Mouse (Mus musculus): ENCODE results near the gene Ppp4r2.

Gene Ppp4r2

GRCm38 (mm10) chr6:100811731-100812130 lies 21.7 kb upstream of the Ppp4r2 start:
- peak; percentile 56 for DNase-seq (ENCODE audit: low read depth, low spot score)
- no peaks in the 10 kb centered on the region for H3K36me3 ChIP-seq (ENCODE audit: control insufficient read depth, insufficient read depth, low read length, poor library complexity, severe bottlenecking)
- H3K27me3 ChIP-seq (ENCODE audit: control insufficient read depth, insufficient read depth, low read length, poor library complexity, severe bottlenecking): no peaks in the 10 kb centered on the region

- Histone ChIP-seq H3K36me3 (ENCODE audit: control insufficient read depth, insufficient read depth, low read length, poor library complexity, severe bottlenecking) (no peaks in the 10 kb centered on the region), H3K27me3 (ENCODE audit: control insufficient read depth, insufficient read depth, low read length, poor library complexity, severe bottlenecking) (no peaks in the 10 kb centered on the region)
- no peak for DNase-seq (ENCODE audit: low read depth, low spot score)
These were observed 12.1 kb upstream of the Ppp4r2 start for GRCm38 (mm10) chr6:100821367-100821766.

GRCm38 (mm10) chr6:100823356-100823755 lies 10.1 kb upstream of the Ppp4r2 start:
- DNase-seq (ENCODE audit: low read depth, low spot score): no peak
- no peaks in the 10 kb centered on the region for H3K36me3 ChIP-seq (ENCODE audit: control insufficient read depth, insufficient read depth, low read length, poor library complexity, severe bottlenecking)
- H3K27me3 ChIP-seq (ENCODE audit: control insufficient read depth, insufficient read depth, low read length, poor library complexity, severe bottlenecking): no peaks in the 10 kb centered on the region

GRCm38 (mm10) chr6:100824381-100824965 lies 8.9 kb upstream of the Ppp4r2 start:
- Histone ChIP-seq H3K36me3 (ENCODE audit: control insufficient read depth, insufficient read depth, low read length, poor library complexity, severe bottlenecking) (no peaks in the 10 kb centered on the region), H3K27me3 (ENCODE audit: control insufficient read depth, insufficient read depth, low read length, poor library complexity, severe bottlenecking) (no peaks in the 10 kb centered on the region)
- no peak for DNase-seq (ENCODE audit: low read depth, low spot score)

- H3K36me3 ChIP-seq (ENCODE audit: control insufficient read depth, insufficient read depth, low read length, poor library complexity, severe bottlenecking): no peaks in the 10 kb centered on the region
- no peaks in the 10 kb centered on the region for H3K27me3 ChIP-seq (ENCODE audit: control insufficient read depth, insufficient read depth, low read length, poor library complexity, severe bottlenecking)
- no peak for DNase-seq (ENCODE audit: low read depth, low spot score)
These were observed 7.4 kb upstream of the Ppp4r2 start for GRCm38 (mm10) chr6:100826046-100826445.

- no peaks in the 10 kb centered on the region for H3K36me3 ChIP-seq (ENCODE audit: control insufficient read depth, insufficient read depth, low read length, poor library complexity, severe bottlenecking)
- H3K27me3 ChIP-seq (ENCODE audit: control insufficient read depth, insufficient read depth, low read length, poor library complexity, severe bottlenecking): no peaks in the 10 kb centered on the region
- peak; percentile 61 for DNase-seq (ENCODE audit: low read depth, low spot score)
These were observed 4.9 kb upstream of the Ppp4r2 start for GRCm38 (mm10) chr6:100828565-100828964.

- DNase-seq (ENCODE audit: low read depth, low spot score): no peak
- no peaks in the 10 kb centered on the region for H3K36me3 ChIP-seq (ENCODE audit: control insufficient read depth, insufficient read depth, low read length, poor library complexity, severe bottlenecking)
- H3K27me3 ChIP-seq (ENCODE audit: control insufficient read depth, insufficient read depth, low read length, poor library complexity, severe bottlenecking): no peaks in the 10 kb centered on the region
These were observed 3.7 kb upstream of the Ppp4r2 start for GRCm38 (mm10) chr6:100829770-100830169.

GRCm38 (mm10) chr6:100831188-100831587 lies 2.2 kb upstream of the Ppp4r2 start:
- Histone ChIP-seq H3K36me3 (ENCODE audit: control insufficient read depth, insufficient read depth, low read length, poor library complexity, severe bottlenecking) (0 out of 2 replicates have a peak, but pooled peaks cover 4% of the 10 kb centered on the region), H3K27me3 (ENCODE audit: control insufficient read depth, insufficient read depth, low read length, poor library complexity, severe bottlenecking) (no peaks in the 10 kb centered on the region)
- DNase-seq (ENCODE audit: low read depth, low spot score): no peak

- DNase-seq (ENCODE audit: low read depth, low spot score): no peak
- Histone ChIP-seq H3K27me3 (ENCODE audit: control insufficient read depth, insufficient read depth, low read length, poor library complexity, severe bottlenecking) (no peaks in the 10 kb centered on the region), H3K36me3 (ENCODE audit: control insufficient read depth, insufficient read depth, low read length, poor library complexity, severe bottlenecking) (peaks cover 6% of the 10 kb centered on the region; the same call in 1 of the 2 replicates)
These were observed 1.7 kb upstream of the Ppp4r2 start for GRCm38 (mm10) chr6:100831751-100832150.

GRCm38 (mm10) chr6:100833811-100834481 lies 524 bp downstream of the Ppp4r2 start:
- Histone ChIP-seq H3K27me3 (ENCODE audit: control insufficient read depth, insufficient read depth, low read length, poor library complexity, severe bottlenecking) (no peaks in the 10 kb centered on the region), H3K36me3 (ENCODE audit: control insufficient read depth, insufficient read depth, low read length, poor library complexity, severe bottlenecking) (peaks cover 8% of the 10 kb centered on the region; the same call in 1 of the 2 replicates)
- DNase-seq (ENCODE audit: low read depth, low spot score): peak; percentile 61

GRCm38 (mm10) chr6:100834489-100835160 lies 1.2 kb downstream of the Ppp4r2 start:
- DNase-seq (ENCODE audit: low read depth, low spot score): no peak

GRCm38 (mm10) chr6:100845058-100845457 lies 11.6 kb downstream of the Ppp4r2 start:
- no peaks in the 10 kb centered on the region for H3K27me3 ChIP-seq (ENCODE audit: control insufficient read depth, insufficient read depth, low read length, poor library complexity, severe bottlenecking)
- peaks cover 8% of the 10 kb centered on the region; the same call in 1 of the 2 replicates for H3K36me3 ChIP-seq (ENCODE audit: control insufficient read depth, insufficient read depth, low read length, poor library complexity, severe bottlenecking)
- peak; percentile 15 for DNase-seq (ENCODE audit: low read depth, low spot score)

More at GRCm38 (mm10) chr6:100834489-100835160, 1.2 kb downstream of the Ppp4r2 start:
- Histone ChIP-seq H3K36me3 (ENCODE audit: control insufficient read depth, insufficient read depth, low read length, poor library complexity, severe bottlenecking) (peaks cover 8% of the 10 kb centered on the region; the same call in 1 of the 2 replicates), H3K27me3 (ENCODE audit: control insufficient read depth, insufficient read depth, low read length, poor library complexity, severe bottlenecking) (no peaks in the 10 kb centered on the region)

- peaks cover 2% of the 10 kb centered on the region; the same call in 1 of the 2 replicates for H3K36me3 ChIP-seq (ENCODE audit: control insufficient read depth, insufficient read depth, low read length, poor library complexity, severe bottlenecking)
- DNase-seq (ENCODE audit: low read depth, low spot score): no peak
- no peaks in the 10 kb centered on the region for H3K27me3 ChIP-seq (ENCODE audit: control insufficient read depth, insufficient read depth, low read length, poor library complexity, severe bottlenecking)
These were observed 13.8 kb downstream of the Ppp4r2 start for GRCm38 (mm10) chr6:100847264-100847663.

GRCm38 (mm10) chr6:100848682-100849375 lies 15.4 kb downstream of the Ppp4r2 start:
- no peaks in the 10 kb centered on the region for H3K36me3 ChIP-seq (ENCODE audit: control insufficient read depth, insufficient read depth, low read length, poor library complexity, severe bottlenecking)
- no peaks in the 10 kb centered on the region for H3K27me3 ChIP-seq (ENCODE audit: control insufficient read depth, insufficient read depth, low read length, poor library complexity, severe bottlenecking)
- DNase-seq (ENCODE audit: low read depth, low spot score): no peak
